Mouse (Mus musculus): Measurements from ENCODE around the gene Cth. TPM values are rescaled to one million over a fixed set of nuclear protein-coding genes. Genes with fewer than 3 reads are reported as not detected.

Cth gene
- polyA plus RNA-seq, 1 experiment: 44.7 TPM

Other genes with a start within 250 kb of the Cth start
- gene Ankrd13c, start 22.2 kb upstream of the Cth start, polyA plus RNA-seq (2012; rRNA removed): 16.1 and 22.4 TPM in 2 replicates
- 307 and 315 TPM in 2 replicates for gene Srsf11, start 111.6 kb upstream of the Cth start, polyA plus RNA-seq (2012; rRNA removed)
- gene Lrrc40, start 111.6 kb upstream of the Cth start, polyA plus RNA-seq (2012; rRNA removed): 7.0 and 7.9 TPM in 2 replicates